Mouse (Mus musculus) heart, adult 2 months (tissue): ENCODE results near the gene Ncapd2.

ENCODE experiments used
- CTCF ChIP-seq: fragments of 200-600 bp; IDR thresholded peaks from 2 replicates; pipeline ENCODE4 v1.8.1; 2022; ENCODE audit warnings: antibody characterized with exemption, mild to moderate bottlenecking, moderate library complexity
- EP300 ChIP-seq: fragments of 200-500 bp; IDR thresholded peaks from 2 replicates; pipeline ENCODE4 v1.6.1; 2011; ENCODE audit warnings: low read depth, low read length, control low read depth; ENCODE audit not compliant: insufficient read depth
- POLR2A ChIP-seq: fragments of 200-500 bp; IDR thresholded peaks from 2 replicates; pipeline ENCODE4 v1.6.1; 2011; ENCODE audit warnings: mild to moderate bottlenecking, low read depth, low read length, control low read depth; ENCODE audit not compliant: insufficient read depth

- TF ChIP-seq POLR2A (no peak), CTCF (no peak), EP300 (no peak)
Observed at GRCm38 (mm10) chr6:125156903-125157614, 34.4 kb downstream of the Ncapd2 start.
